Mouse (Mus musculus): ENCODE results near the gene Fkbp6. TPM values are rescaled to one million over a fixed set of nuclear protein-coding genes. Genes with fewer than 3 reads are reported as not detected.

Fkbp6 gene
- polyA plus RNA-seq, 1 experiment from 2014 or later, result 0.55 TPM

DNA sequence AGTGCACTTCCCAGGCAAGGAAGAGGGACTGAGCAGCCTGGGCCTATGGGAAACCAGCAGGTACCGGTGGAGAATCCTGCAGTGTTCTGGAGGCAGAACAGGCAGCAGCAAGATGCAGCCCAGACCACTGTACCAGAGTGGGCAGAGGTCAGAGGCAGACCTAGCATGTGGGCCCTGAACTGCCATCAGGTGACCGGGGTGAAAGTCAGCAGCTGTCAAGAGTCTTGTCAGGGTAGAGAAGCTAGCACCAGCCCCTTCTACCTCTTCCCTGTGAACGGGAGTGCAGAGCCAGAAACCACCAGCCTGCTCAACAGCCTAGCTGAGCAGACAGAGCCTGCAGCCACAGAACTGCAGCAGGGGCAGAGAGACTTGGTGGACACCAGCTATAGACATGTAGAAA is 47.9 kb downstream of the Fkbp6 start:
- Histone ChIP-seq H3K9ac (ENCODE audit: low read depth, low read length) (no peak overlapping the region), H3K9me3 (ENCODE audit: control insufficient read depth, low read length) (no peaks in the 10 kb centered on the region), H3K36me3 (ENCODE audit: control insufficient read depth, insufficient read depth, low read length) (no peaks in the 10 kb centered on the region), H3K27me3 (replicated peaks; ENCODE audit: control insufficient read depth, insufficient read depth, low read length) (no peaks in the 10 kb centered on the region), H3K4me1 (ENCODE audit: control insufficient read depth, insufficient read depth, low read depth, low read length) (no peaks in the 10 kb centered on the region), H3K27ac (ENCODE audit: low read depth, low read length) (no peak overlapping the region), H3K4me2 (ENCODE audit: low read length) (no peak overlapping the region), H3K4me3 (ENCODE audit: low read length) (no peak overlapping the region)
- 36% methylated on average over 3 of the region's 3 CpGs for WGBS
- no peak for ATAC-seq

DNA sequence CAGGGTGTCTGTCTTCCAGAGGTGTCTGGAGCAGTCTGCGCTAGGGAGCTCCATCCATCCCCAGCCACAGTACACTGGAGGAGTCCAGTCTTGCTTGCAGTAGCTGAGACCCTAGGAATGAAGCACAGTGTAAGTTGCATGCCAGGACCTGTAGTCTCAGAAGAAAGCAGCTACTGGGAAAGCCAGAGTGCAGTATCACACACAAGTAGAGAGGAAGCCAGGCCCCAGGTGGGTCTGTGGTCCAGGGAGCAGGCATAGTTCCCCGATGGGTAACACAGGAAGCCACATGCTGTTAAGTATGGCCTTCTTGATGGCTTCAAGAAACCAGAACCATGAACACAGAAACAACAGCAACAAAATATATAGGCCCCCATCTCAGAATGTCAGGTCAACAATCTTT is 57.8 kb downstream of the Fkbp6 start:
- H3K4me1 ChIP-seq (ENCODE audit: control insufficient read depth, insufficient read depth, low read depth, low read length), result no peaks in the 10 kb centered on the region
- H3K27me3 ChIP-seq (replicated peaks; ENCODE audit: control insufficient read depth, insufficient read depth, low read length), result no peaks in the 10 kb centered on the region
- no peak overlapping the region for H3K27ac ChIP-seq (ENCODE audit: low read depth, low read length)
- no peak overlapping the region for H3K9ac ChIP-seq (ENCODE audit: low read depth, low read length)
- WGBS, result 90% methylated on average over 2 of the region's 2 CpGs
- ATAC-seq, result no peak
- no peaks in the 10 kb centered on the region for H3K9me3 ChIP-seq (ENCODE audit: control insufficient read depth, low read length)
- H3K4me2 ChIP-seq (ENCODE audit: low read length), result no peak overlapping the region
- no peak overlapping the region for H3K4me3 ChIP-seq (ENCODE audit: low read length)
- H3K36me3 ChIP-seq (ENCODE audit: control insufficient read depth, insufficient read depth, low read length), result no peaks in the 10 kb centered on the region

GRCm38 (mm10) chr5:135291193-135291592 is 58.7 kb downstream of the Fkbp6 start:
- 34% methylated on average over 4 of the region's 4 CpGs for WGBS
- H3K4me2 ChIP-seq (ENCODE audit: low read length), result no peak overlapping the region
- no peak overlapping the region for H3K4me3 ChIP-seq (ENCODE audit: low read length)
- H3K9ac ChIP-seq (ENCODE audit: low read depth, low read length), result no peak overlapping the region
- H3K4me1 ChIP-seq (ENCODE audit: control insufficient read depth, insufficient read depth, low read depth, low read length), result no peaks in the 10 kb centered on the region
- H3K9me3 ChIP-seq (ENCODE audit: control insufficient read depth, low read length), result no peaks in the 10 kb centered on the region
- ATAC-seq, result no peak
- H3K27me3 ChIP-seq (replicated peaks; ENCODE audit: control insufficient read depth, insufficient read depth, low read length), result no peaks in the 10 kb centered on the region
- no peaks in the 10 kb centered on the region for H3K36me3 ChIP-seq (ENCODE audit: control insufficient read depth, insufficient read depth, low read length)
- H3K27ac ChIP-seq (ENCODE audit: low read depth, low read length), result no peak overlapping the region

- ATAC-seq, result no peak
- Histone ChIP-seq H3K4me1 (ENCODE audit: control insufficient read depth, insufficient read depth, low read depth, low read length) (no peaks in the 10 kb centered on the region), H3K27me3 (replicated peaks; ENCODE audit: control insufficient read depth, insufficient read depth, low read length) (no peaks in the 10 kb centered on the region), H3K36me3 (ENCODE audit: control insufficient read depth, insufficient read depth, low read length) (no peaks in the 10 kb centered on the region), H3K9ac (ENCODE audit: low read depth, low read length) (no peak overlapping the region), H3K27ac (ENCODE audit: low read depth, low read length) (no peak overlapping the region), H3K4me2 (ENCODE audit: low read length) (no peak overlapping the region), H3K4me3 (ENCODE audit: low read length) (no peak overlapping the region), H3K9me3 (ENCODE audit: control insufficient read depth, low read length) (no peaks in the 10 kb centered on the region)
- WGBS, result 85% methylated on average over 6 of the region's 6 CpGs
Observed at GRCm38 (mm10) chr5:135290703-135291102, 59.1 kb downstream of the Fkbp6 start.

- Histone ChIP-seq H3K4me1 (ENCODE audit: control insufficient read depth, insufficient read depth, low read depth, low read length) (no peaks in the 10 kb centered on the region), H3K36me3 (ENCODE audit: control insufficient read depth, insufficient read depth, low read length) (no peaks in the 10 kb centered on the region), H3K27ac (ENCODE audit: low read depth, low read length) (no peak overlapping the region), H3K9ac (ENCODE audit: low read depth, low read length) (no peak overlapping the region), H3K9me3 (ENCODE audit: control insufficient read depth, low read length) (no peaks in the 10 kb centered on the region), H3K4me2 (ENCODE audit: low read length) (no peak overlapping the region), H3K27me3 (replicated peaks; ENCODE audit: control insufficient read depth, insufficient read depth, low read length) (no peaks in the 10 kb centered on the region), H3K4me3 (ENCODE audit: low read length) (no peak overlapping the region)
- no peak for ATAC-seq
- 90% methylated on average over 5 of the region's 5 CpGs for WGBS
Observed at GRCm38 (mm10) chr5:135286926-135287325, 62.9 kb downstream of the Fkbp6 start.

DNA sequence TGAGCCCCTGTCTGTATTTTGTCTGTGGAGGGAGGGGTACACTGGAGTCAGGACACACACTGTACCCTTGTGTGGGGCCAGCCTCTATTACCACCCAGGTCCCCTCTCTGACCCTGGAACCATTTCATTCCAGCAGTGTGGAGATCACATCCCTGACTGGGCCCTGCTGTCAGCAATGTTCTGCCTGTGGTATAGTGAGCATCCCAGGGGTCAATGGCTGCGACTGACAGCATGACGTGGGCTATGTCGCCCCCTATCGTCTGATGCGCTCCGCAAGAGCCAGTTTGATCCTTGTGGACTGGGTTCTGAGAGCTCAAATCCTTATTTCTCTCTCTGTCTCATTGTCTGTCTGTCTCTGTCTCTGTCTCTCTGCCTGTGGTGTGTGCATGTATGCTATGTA is 63.7 kb downstream of the Fkbp6 start:
- H3K4me3 ChIP-seq (ENCODE audit: low read length), result no peak overlapping the region
- H3K36me3 ChIP-seq (ENCODE audit: control insufficient read depth, insufficient read depth, low read length), result no peaks in the 10 kb centered on the region
- no peak overlapping the region for H3K27ac ChIP-seq (ENCODE audit: low read depth, low read length)
- H3K27me3 ChIP-seq (replicated peaks; ENCODE audit: control insufficient read depth, insufficient read depth, low read length), result no peaks in the 10 kb centered on the region
- H3K9ac ChIP-seq (ENCODE audit: low read depth, low read length), result no peak overlapping the region
- WGBS, result under 1% methylated on average over 6 of the region's 6 CpGs
- no peak overlapping the region for H3K4me2 ChIP-seq (ENCODE audit: low read length)
- ATAC-seq, result peak; percentile 74
- no peaks in the 10 kb centered on the region for H3K4me1 ChIP-seq (ENCODE audit: control insufficient read depth, insufficient read depth, low read depth, low read length)
- H3K9me3 ChIP-seq (ENCODE audit: control insufficient read depth, low read length), result no peaks in the 10 kb centered on the region

DNA sequence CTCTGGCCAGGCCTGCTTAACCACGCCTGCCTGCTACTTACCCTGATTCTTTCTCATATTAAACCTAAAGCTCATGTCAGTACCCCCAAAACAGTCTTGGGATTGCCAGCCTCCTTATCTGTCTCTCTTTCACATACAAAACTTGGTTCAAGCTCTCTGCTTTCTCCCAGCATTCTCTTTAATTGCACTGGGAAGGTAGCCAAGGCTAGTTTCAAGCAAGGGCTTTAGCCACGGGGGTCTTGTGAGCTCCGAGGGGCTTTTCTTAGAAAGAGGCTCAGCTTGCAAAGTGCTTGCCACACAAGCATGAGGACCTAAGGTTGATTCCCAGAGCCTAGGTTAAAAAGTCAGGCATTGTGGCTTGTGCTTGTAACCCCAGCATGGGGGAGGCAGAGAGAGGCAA is 64.6 kb downstream of the Fkbp6 start:
- H3K36me3 ChIP-seq (ENCODE audit: control insufficient read depth, insufficient read depth, low read length), result no peaks in the 10 kb centered on the region
- H3K9ac ChIP-seq (ENCODE audit: low read depth, low read length), result no peak overlapping the region
- WGBS, result 66% methylated on average over 3 of the region's 3 CpGs
- H3K9me3 ChIP-seq (ENCODE audit: control insufficient read depth, low read length), result no peaks in the 10 kb centered on the region
- no peak overlapping the region for H3K4me3 ChIP-seq (ENCODE audit: low read length)
- ATAC-seq, result no peak
- H3K27ac ChIP-seq (ENCODE audit: low read depth, low read length), result no peak overlapping the region
- H3K27me3 ChIP-seq (replicated peaks; ENCODE audit: control insufficient read depth, insufficient read depth, low read length), result no peaks in the 10 kb centered on the region
- no peaks in the 10 kb centered on the region for H3K4me1 ChIP-seq (ENCODE audit: control insufficient read depth, insufficient read depth, low read depth, low read length)
- no peak overlapping the region for H3K4me2 ChIP-seq (ENCODE audit: low read length)

GRCm38 (mm10) chr5:135280226-135280625 is 69.6 kb downstream of the Fkbp6 start:
- no peaks in the 10 kb centered on the region for H3K36me3 ChIP-seq (ENCODE audit: control insufficient read depth, insufficient read depth, low read length)
- no peaks in the 10 kb centered on the region for H3K9me3 ChIP-seq (ENCODE audit: control insufficient read depth, low read length)
- peaks cover 9% of the 10 kb centered on the region for H3K4me1 ChIP-seq (ENCODE audit: control insufficient read depth, insufficient read depth, low read depth, low read length)
- H3K9ac ChIP-seq (ENCODE audit: low read depth, low read length), result no peak overlapping the region
- peaks cover 6% of the 10 kb centered on the region; the same call in 1 of the 2 replicates for H3K27me3 ChIP-seq (replicated peaks; ENCODE audit: control insufficient read depth, insufficient read depth, low read length)
- no peak overlapping the region for H3K27ac ChIP-seq (ENCODE audit: low read depth, low read length)
- 72% methylated on average over 9 of the region's 9 CpGs for WGBS
- ATAC-seq, result no peak
- no peak overlapping the region for H3K4me3 ChIP-seq (ENCODE audit: low read length)
- no peak overlapping the region for H3K4me2 ChIP-seq (ENCODE audit: low read length)

DNA sequence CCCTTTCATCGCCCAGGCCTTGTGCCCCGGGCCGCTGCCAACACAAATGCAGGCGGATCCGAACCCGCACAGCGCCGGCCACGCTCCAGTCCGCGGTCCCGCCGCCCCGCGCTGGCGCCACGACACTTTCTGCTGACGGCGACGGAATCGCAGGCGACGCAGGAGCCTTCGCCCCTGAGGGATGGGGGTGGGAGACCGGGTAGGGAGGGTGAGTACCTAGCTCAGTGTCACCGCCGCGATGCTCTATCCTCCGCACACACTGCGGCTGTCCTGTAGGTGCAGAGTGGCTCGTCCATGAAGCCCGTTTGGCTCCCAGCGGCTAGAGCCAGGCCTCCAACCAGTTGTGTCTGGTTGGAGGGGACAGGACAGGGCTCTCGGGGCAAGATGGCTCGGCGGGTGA is 73.2 kb downstream of the Fkbp6 start:
- Histone ChIP-seq H3K27ac (ENCODE audit: low read depth, low read length) (no peak overlapping the region), H3K9me3 (ENCODE audit: control insufficient read depth, low read length) (no peaks in the 10 kb centered on the region), H3K27me3 (replicated peaks; ENCODE audit: control insufficient read depth, insufficient read depth, low read length) (peaks cover 6% of the 10 kb centered on the region; the same call in 1 of the 2 replicates), H3K4me1 (ENCODE audit: control insufficient read depth, insufficient read depth, low read depth, low read length) (peaks cover 16% of the 10 kb centered on the region), H3K36me3 (ENCODE audit: control insufficient read depth, insufficient read depth, low read length) (no peaks in the 10 kb centered on the region), H3K4me3 (ENCODE audit: low read length) (peak overlapping the region; percentile 24; the same call in 1 of the 2 replicates), H3K9ac (ENCODE audit: low read depth, low read length) (no peak overlapping the region; the same call in 1 of the 2 replicates), H3K4me2 (ENCODE audit: low read length) (peak overlapping the region; percentile 43)
- 6% methylated on average over 36 of the region's 36 CpGs for WGBS
- ATAC-seq, result no peak
